Mouse (Mus musculus): ENCODE results near the gene Coro2a. TPM values are rescaled to one million over a fixed set of nuclear protein-coding genes. Genes with fewer than 3 reads are reported as not detected.

Gene Coro2a
- polyA plus RNA-seq (2015; fragmentation: Nextera tagmentation; extraction: Ambion mirVana) = 4.5 and 6.2 TPM in 2 replicates

GRCm38 (mm10) chr4:46601844-46602423, at the start of gene Coro2a:
Gene Coro2a (minus strand): TSS chr4:46602202.

GRCm38 (mm10) chr4:46650086-46650753, 48.2 kb upstream of the Coro2a start, which contains the start of gene Tbc1d2:
Gene Tbc1d2 (minus strand): TSS chr4:46650209.

GRCm38 (mm10) chr4:46535840-46536361, 66.1 kb downstream of the Coro2a start, which contains the start of gene Trim14:
Gene Trim14 (minus strand): TSS chr4:46536141.

GRCm38 (mm10) chr4:46489028-46489925, 112.7 kb downstream of the Coro2a start, which contains the start of gene Nans:
Gene Nans (plus strand): TSS chr4:46489248.

Other genes starting within 250 kb of the Coro2a start
- 8.1 and 8.9 TPM in 2 replicates for gene Trmo, start 212.8 kb downstream of the Coro2a start, polyA plus RNA-seq (2015; fragmentation: Nextera tagmentation; extraction: Ambion mirVana)
- 261 and 331 TPM in 2 replicates for gene Hemgn, start 188.7 kb downstream of the Coro2a start, polyA plus RNA-seq (2015; fragmentation: Nextera tagmentation; extraction: Ambion mirVana)
- 436 and 521 TPM in 2 replicates for gene Anp32b, start 151.3 kb downstream of the Coro2a start, polyA plus RNA-seq (2015; fragmentation: Nextera tagmentation; extraction: Ambion mirVana)
- gene Nans, start 113.0 kb downstream of the Coro2a start, polyA plus RNA-seq (2015; fragmentation: Nextera tagmentation; extraction: Ambion mirVana) = 57.3 and 58.5 TPM in 2 replicates
- 6.5 and 10.8 TPM in 2 replicates for gene Trim14, start 66.1 kb downstream of the Coro2a start, polyA plus RNA-seq (2015; fragmentation: Nextera tagmentation; extraction: Ambion mirVana)
- 1.7 and 2.4 TPM in 2 replicates for gene Tbc1d2, start 48.0 kb upstream of the Coro2a start, polyA plus RNA-seq (2015; fragmentation: Nextera tagmentation; extraction: Ambion mirVana)